Mouse (Mus musculus): ENCODE results near the gene Zfyve28. TPM values are rescaled to one million over a fixed set of nuclear protein-coding genes. Genes with fewer than 3 reads are reported as not detected.
A peak's percentile ranks its signal among the peaks of the same experiment; 100 is the strongest.

Zfyve28 gene
- polyA plus RNA-seq, 1 experiment from 2014 or later, result 4.6 TPM

- ATAC-seq (ENCODE audit: low FRiP score) (no peak), DNase-seq (ENCODE audit: low spot score) (no peak)
- H3K27me3 ChIP-seq (ENCODE audit: control insufficient read depth, insufficient read depth, low read length), result no peaks in the 10 kb centered on the region
- peak overlapping the region; percentile 87 for H3K9ac ChIP-seq
- peaks cover 44% of the 10 kb centered on the region for H3K4me1 ChIP-seq (replicated peaks; ENCODE audit: control insufficient read depth, insufficient read depth, low read length)
- H3K36me3 ChIP-seq (replicated peaks; ENCODE audit: control insufficient read depth, insufficient read depth), result peaks cover 27% of the 10 kb centered on the region
- H3K4me3 ChIP-seq (replicated peaks; ENCODE audit: low read length), result peak overlapping the region; percentile 96
- no peak overlapping the region for H3K27ac ChIP-seq
- no peaks in the 10 kb centered on the region for H3K9me3 ChIP-seq (ENCODE audit: control insufficient read depth, low read length)
- peak overlapping the region; percentile 92 for H3K4me2 ChIP-seq (replicated peaks)
These were observed 102.5 kb downstream of the Zfyve28 start for GRCm38 (mm10) chr5:34185791-34186190.

- DNase-seq (ENCODE audit: low spot score), result no peak
- peak overlapping the region; percentile 87 for H3K9ac ChIP-seq
- peak overlapping the region; percentile 92 for H3K4me2 ChIP-seq (replicated peaks)
- H3K36me3 ChIP-seq (replicated peaks; ENCODE audit: control insufficient read depth, insufficient read depth), result peaks cover 33% of the 10 kb centered on the region
- H3K4me1 ChIP-seq (replicated peaks; ENCODE audit: control insufficient read depth, insufficient read depth, low read length), result peaks cover 44% of the 10 kb centered on the region
- H3K4me3 ChIP-seq (replicated peaks; ENCODE audit: low read length), result no peak overlapping the region
- no peak overlapping the region for H3K27ac ChIP-seq
- no peaks in the 10 kb centered on the region for H3K9me3 ChIP-seq (ENCODE audit: control insufficient read depth, low read length)
- ATAC-seq (ENCODE audit: low FRiP score), result no peak
- H3K27me3 ChIP-seq (ENCODE audit: control insufficient read depth, insufficient read depth, low read length), result no peaks in the 10 kb centered on the region
- 100% methylated on average over 1 of the region's 1 CpGs for WGBS
These were observed 103.1 kb downstream of the Zfyve28 start for GRCm38 (mm10) chr5:34185051-34185580.

- DNase-seq (ENCODE audit: low spot score) (no peak), ATAC-seq (ENCODE audit: low FRiP score) (no peak)
- Histone ChIP-seq H3K9ac (no peak overlapping the region), H3K9me3 (ENCODE audit: control insufficient read depth, low read length) (no peaks in the 10 kb centered on the region), H3K4me3 (replicated peaks; ENCODE audit: low read length) (no peak overlapping the region), H3K27ac (no peak overlapping the region), H3K36me3 (replicated peaks; ENCODE audit: control insufficient read depth, insufficient read depth) (peaks cover 43% of the 10 kb centered on the region), H3K4me2 (replicated peaks) (no peak overlapping the region), H3K27me3 (ENCODE audit: control insufficient read depth, insufficient read depth, low read length) (no peaks in the 10 kb centered on the region), H3K4me1 (replicated peaks; ENCODE audit: control insufficient read depth, insufficient read depth, low read length) (peaks cover 44% of the 10 kb centered on the region)
- 92% methylated on average over 3 of the region's 3 CpGs for WGBS
These were observed 104.3 kb downstream of the Zfyve28 start for GRCm38 (mm10) chr5:34183976-34184375.

- Histone ChIP-seq H3K9ac (no peak overlapping the region), H3K4me2 (replicated peaks) (no peak overlapping the region), H3K9me3 (ENCODE audit: control insufficient read depth, low read length) (no peaks in the 10 kb centered on the region), H3K4me1 (replicated peaks; ENCODE audit: control insufficient read depth, insufficient read depth, low read length) (peaks cover 40% of the 10 kb centered on the region), H3K27ac (no peak overlapping the region), H3K4me3 (replicated peaks; ENCODE audit: low read length) (no peak overlapping the region), H3K36me3 (replicated peaks; ENCODE audit: control insufficient read depth, insufficient read depth) (peaks cover 50% of the 10 kb centered on the region), H3K27me3 (ENCODE audit: control insufficient read depth, insufficient read depth, low read length) (no peaks in the 10 kb centered on the region)
- 75% methylated on average over 5 of the region's 5 CpGs for WGBS
- ATAC-seq (ENCODE audit: low FRiP score) (no peak), DNase-seq (ENCODE audit: low spot score) (no peak)
These were observed 104.9 kb downstream of the Zfyve28 start for GRCm38 (mm10) chr5:34183156-34183880.

GRCm38 (mm10) chr5:34182486-34182885, 105.8 kb downstream of the Zfyve28 start:
- Histone ChIP-seq H3K9ac (no peak overlapping the region), H3K36me3 (replicated peaks; ENCODE audit: control insufficient read depth, insufficient read depth) (peaks cover 58% of the 10 kb centered on the region), H3K27me3 (ENCODE audit: control insufficient read depth, insufficient read depth, low read length) (no peaks in the 10 kb centered on the region), H3K27ac (no peak overlapping the region), H3K4me1 (replicated peaks; ENCODE audit: control insufficient read depth, insufficient read depth, low read length) (peaks cover 38% of the 10 kb centered on the region), H3K4me2 (replicated peaks) (no peak overlapping the region), H3K4me3 (replicated peaks; ENCODE audit: low read length) (no peak overlapping the region), H3K9me3 (ENCODE audit: control insufficient read depth, low read length) (no peaks in the 10 kb centered on the region)
- ATAC-seq (ENCODE audit: low FRiP score), result no peak
- 80% methylated on average over 3 of the region's 3 CpGs for WGBS
- DNase-seq (ENCODE audit: low spot score), result no peak

- Histone ChIP-seq H3K9me3 (ENCODE audit: control insufficient read depth, low read length) (no peaks in the 10 kb centered on the region), H3K4me3 (replicated peaks; ENCODE audit: low read length) (no peak overlapping the region), H3K9ac (no peak overlapping the region), H3K4me2 (replicated peaks) (no peak overlapping the region), H3K4me1 (replicated peaks; ENCODE audit: control insufficient read depth, insufficient read depth, low read length) (no peaks in the 10 kb centered on the region), H3K27me3 (ENCODE audit: control insufficient read depth, insufficient read depth, low read length) (no peaks in the 10 kb centered on the region), H3K27ac (no peak overlapping the region), H3K36me3 (replicated peaks; ENCODE audit: control insufficient read depth, insufficient read depth) (peaks cover 96% of the 10 kb centered on the region)
- DNase-seq (ENCODE audit: low spot score), result no peak
- 89% methylated on average over 4 of the region's 4 CpGs for WGBS
- no peak for ATAC-seq (ENCODE audit: low FRiP score)
These were observed 110.4 kb downstream of the Zfyve28 start for GRCm38 (mm10) chr5:34177821-34178220.

- 100% methylated on average over 2 of the region's 2 CpGs for WGBS
- Histone ChIP-seq H3K4me1 (replicated peaks; ENCODE audit: control insufficient read depth, insufficient read depth, low read length) (no peaks in the 10 kb centered on the region), H3K4me2 (replicated peaks) (no peak overlapping the region), H3K27me3 (ENCODE audit: control insufficient read depth, insufficient read depth, low read length) (no peaks in the 10 kb centered on the region), H3K9ac (no peak overlapping the region), H3K9me3 (ENCODE audit: control insufficient read depth, low read length) (no peaks in the 10 kb centered on the region), H3K27ac (no peak overlapping the region), H3K4me3 (replicated peaks; ENCODE audit: low read length) (no peak overlapping the region), H3K36me3 (replicated peaks; ENCODE audit: control insufficient read depth, insufficient read depth) (peaks cover 88% of the 10 kb centered on the region)
- ATAC-seq (ENCODE audit: low FRiP score) (no peak), DNase-seq (ENCODE audit: low spot score) (no peak)
These were observed 111.2 kb downstream of the Zfyve28 start for GRCm38 (mm10) chr5:34177091-34177490.

GRCm38 (mm10) chr5:34176691-34177090, 111.6 kb downstream of the Zfyve28 start:
- DNase-seq (ENCODE audit: low spot score) (no peak), ATAC-seq (ENCODE audit: low FRiP score) (no peak)
- no peaks in the 10 kb centered on the region for H3K27me3 ChIP-seq (ENCODE audit: control insufficient read depth, insufficient read depth, low read length)
- H3K4me3 ChIP-seq (replicated peaks; ENCODE audit: low read length), result no peak overlapping the region
- no peaks in the 10 kb centered on the region for H3K4me1 ChIP-seq (replicated peaks; ENCODE audit: control insufficient read depth, insufficient read depth, low read length)
- peaks cover 84% of the 10 kb centered on the region for H3K36me3 ChIP-seq (replicated peaks; ENCODE audit: control insufficient read depth, insufficient read depth)
- H3K9ac ChIP-seq, result no peak overlapping the region
- H3K9me3 ChIP-seq (ENCODE audit: control insufficient read depth, low read length), result no peaks in the 10 kb centered on the region
- 66% methylated on average over 10 of the region's 10 CpGs for WGBS
- no peak overlapping the region for H3K4me2 ChIP-seq (replicated peaks)
- no peak overlapping the region for H3K27ac ChIP-seq

- DNase-seq (ENCODE audit: low spot score) (no peak), ATAC-seq (ENCODE audit: low FRiP score) (no peak)
- 22% methylated on average over 5 of the region's 5 CpGs for WGBS
- peaks cover 73% of the 10 kb centered on the region for H3K36me3 ChIP-seq (replicated peaks; ENCODE audit: control insufficient read depth, insufficient read depth)
- no peak overlapping the region for H3K27ac ChIP-seq
- H3K27me3 ChIP-seq (ENCODE audit: control insufficient read depth, insufficient read depth, low read length), result no peaks in the 10 kb centered on the region
- no peak overlapping the region for H3K4me2 ChIP-seq (replicated peaks)
- no peaks in the 10 kb centered on the region for H3K4me1 ChIP-seq (replicated peaks; ENCODE audit: control insufficient read depth, insufficient read depth, low read length)
- H3K9me3 ChIP-seq (ENCODE audit: control insufficient read depth, low read length), result no peaks in the 10 kb centered on the region
- no peak overlapping the region for H3K4me3 ChIP-seq (replicated peaks; ENCODE audit: low read length)
- no peak overlapping the region for H3K9ac ChIP-seq
These were observed 112.9 kb downstream of the Zfyve28 start for GRCm38 (mm10) chr5:34175403-34175694.
